Mouse (Mus musculus): ENCODE measurements around the gene Zfp78. TPM values are rescaled to one million over a fixed set of nuclear protein-coding genes. Genes with fewer than 3 reads are reported as not detected.

Zfp78 gene
- 5.7 and 7.1 TPM in 2 replicates for polyA plus RNA-seq (2015; fragmentation: Nextera tagmentation; extraction: Ambion mirVana)

GRCm38 (mm10) chr7:6363047-6363488, at the start of gene Zfp78:
TSS of gene Zfp78 (plus strand) at chr7:6363280.
- H3K4me3 ChIP-seq (ENCODE audit: low read length), result peak within 1 kb of the TSS; percentile 47
- no peaks in the 10 kb centered on the region for H3K36me3 ChIP-seq (ENCODE audit: control insufficient read depth, insufficient read depth, low read length)
- WGBS, result 0% methylated on average over 23 of the region's 23 CpGs
- peak within 1 kb of the TSS; percentile 72 for H3K9ac ChIP-seq (ENCODE audit: low read depth, low read length)
- H3K4me2 ChIP-seq (ENCODE audit: low read length), result peak within 1 kb of the TSS; percentile 81
- peaks cover 6% of the 10 kb centered on the region for H3K4me1 ChIP-seq (ENCODE audit: control insufficient read depth, insufficient read depth, low read depth, low read length)
- ATAC-seq, result peak; percentile 83
- H3K27me3 ChIP-seq (replicated peaks; ENCODE audit: control insufficient read depth, insufficient read depth, low read length), result no peaks in the 10 kb centered on the region
- H3K27ac ChIP-seq (ENCODE audit: low read depth, low read length), result peak within 1 kb of the TSS; percentile 93
- no peaks in the 10 kb centered on the region for H3K9me3 ChIP-seq (ENCODE audit: control insufficient read depth, low read length)

GRCm38 (mm10) chr7:6330458-6331232, 32.4 kb upstream of the Zfp78 start:
- peak overlapping the region; percentile 95 for H3K27ac ChIP-seq (ENCODE audit: low read depth, low read length)
- peaks cover 2% of the 10 kb centered on the region; the same call in 1 of the 2 replicates for H3K9me3 ChIP-seq (ENCODE audit: control insufficient read depth, low read length)
- peak overlapping the region; percentile 74 for H3K9ac ChIP-seq (ENCODE audit: low read depth, low read length)
- peak overlapping the region; percentile 76 for H3K4me2 ChIP-seq (ENCODE audit: low read length)
- WGBS, result 12% methylated on average over 23 of the region's 23 CpGs
- H3K4me3 ChIP-seq (ENCODE audit: low read length), result peak overlapping the region; percentile 64
- no peaks in the 10 kb centered on the region for H3K27me3 ChIP-seq (replicated peaks; ENCODE audit: control insufficient read depth, insufficient read depth, low read length)
- H3K36me3 ChIP-seq (ENCODE audit: control insufficient read depth, insufficient read depth, low read length), result peaks cover 4% of the 10 kb centered on the region; the same call in 1 of the 2 replicates
- peaks cover 10% of the 10 kb centered on the region for H3K4me1 ChIP-seq (ENCODE audit: control insufficient read depth, insufficient read depth, low read depth, low read length)
- peak; percentile 87 for ATAC-seq

- WGBS, result 5% methylated on average over 31 of the region's 31 CpGs
- H3K4me2 ChIP-seq (ENCODE audit: low read length), result peak within 1 kb of the TSS; percentile 76
- peak; percentile 96 for ATAC-seq
Measured at GRCm38 (mm10) chr7:6331233-6331956, 31.7 kb upstream of the Zfp78 start, which contains the start of gene Zfp583. TSS of gene Zfp583 (minus strand) at chr7:6331285.

GRCm38 (mm10) chr7:6339865-6340264, 23.2 kb upstream of the Zfp78 start:
- Histone ChIP-seq H3K9ac (ENCODE audit: low read depth, low read length) (no peak overlapping the region), H3K4me1 (ENCODE audit: control insufficient read depth, insufficient read depth, low read depth, low read length) (no peaks in the 10 kb centered on the region), H3K27me3 (replicated peaks; ENCODE audit: control insufficient read depth, insufficient read depth, low read length) (no peaks in the 10 kb centered on the region), H3K4me3 (ENCODE audit: low read length) (no peak overlapping the region), H3K27ac (ENCODE audit: low read depth, low read length) (no peak overlapping the region), H3K9me3 (ENCODE audit: control insufficient read depth, low read length) (no peaks in the 10 kb centered on the region), H3K4me2 (ENCODE audit: low read length) (no peak overlapping the region), H3K36me3 (ENCODE audit: control insufficient read depth, insufficient read depth, low read length) (no peaks in the 10 kb centered on the region)
- ATAC-seq, result no peak
- WGBS, result 82% methylated on average over 5 of the region's 5 CpGs

More at GRCm38 (mm10) chr7:6331233-6331956, 31.7 kb upstream of the Zfp78 start, which contains the start of gene Zfp583:
- Histone ChIP-seq H3K9ac (ENCODE audit: low read depth, low read length) (peak within 1 kb of the TSS; percentile 74), H3K4me1 (ENCODE audit: control insufficient read depth, insufficient read depth, low read depth, low read length) (peaks cover 10% of the 10 kb centered on the region), H3K27me3 (replicated peaks; ENCODE audit: control insufficient read depth, insufficient read depth, low read length) (no peaks in the 10 kb centered on the region), H3K27ac (ENCODE audit: low read depth, low read length) (peak within 1 kb of the TSS; percentile 95), H3K36me3 (ENCODE audit: control insufficient read depth, insufficient read depth, low read length) (peaks cover 4% of the 10 kb centered on the region; the same call in 1 of the 2 replicates), H3K9me3 (ENCODE audit: control insufficient read depth, low read length) (peaks cover 2% of the 10 kb centered on the region; the same call in 1 of the 2 replicates), H3K4me3 (ENCODE audit: low read length) (peak within 1 kb of the TSS; percentile 64)

- Histone ChIP-seq H3K9me3 (ENCODE audit: control insufficient read depth, low read length) (no peaks in the 10 kb centered on the region), H3K9ac (ENCODE audit: low read depth, low read length) (peak within 1 kb of the TSS; percentile 63), H3K4me3 (ENCODE audit: low read length) (peak within 1 kb of the TSS; percentile 49), H3K4me2 (ENCODE audit: low read length) (peak within 1 kb of the TSS; percentile 59), H3K27me3 (replicated peaks; ENCODE audit: control insufficient read depth, insufficient read depth, low read length) (no peaks in the 10 kb centered on the region), H3K36me3 (ENCODE audit: control insufficient read depth, insufficient read depth, low read length) (no peaks in the 10 kb centered on the region), H3K27ac (ENCODE audit: low read depth, low read length) (peak within 1 kb of the TSS; percentile 75), H3K4me1 (ENCODE audit: control insufficient read depth, insufficient read depth, low read depth, low read length) (no peaks in the 10 kb centered on the region)
- under 1% methylated on average over 26 of the region's 26 CpGs for WGBS
- peak; percentile 96 for ATAC-seq
Measured at GRCm38 (mm10) chr7:6343501-6344071, 19.5 kb upstream of the Zfp78 start, which contains the start of gene Gm3854. TSS of gene Gm3854 (plus strand) at chr7:6343759.

GRCm38 (mm10) chr7:6344124-6344523, 19.0 kb upstream of the Zfp78 start:
- Histone ChIP-seq H3K36me3 (ENCODE audit: control insufficient read depth, insufficient read depth, low read length) (no peaks in the 10 kb centered on the region), H3K9ac (ENCODE audit: low read depth, low read length) (peak overlapping the region; percentile 33), H3K4me1 (ENCODE audit: control insufficient read depth, insufficient read depth, low read depth, low read length) (no peaks in the 10 kb centered on the region), H3K4me2 (ENCODE audit: low read length) (peak overlapping the region; percentile 59), H3K27ac (ENCODE audit: low read depth, low read length) (peak overlapping the region; percentile 75; the same call in 1 of the 2 replicates), H3K4me3 (ENCODE audit: low read length) (peak overlapping the region; percentile 49), H3K27me3 (replicated peaks; ENCODE audit: control insufficient read depth, insufficient read depth, low read length) (no peaks in the 10 kb centered on the region), H3K9me3 (ENCODE audit: control insufficient read depth, low read length) (no peaks in the 10 kb centered on the region)
- WGBS, result 33% methylated on average over 10 of the region's 10 CpGs
- ATAC-seq, result peak; percentile 57

GRCm38 (mm10) chr7:6358121-6358520, 5.0 kb upstream of the Zfp78 start:
- Histone ChIP-seq H3K27ac (ENCODE audit: low read depth, low read length) (no peak overlapping the region), H3K4me1 (ENCODE audit: control insufficient read depth, insufficient read depth, low read depth, low read length) (no peaks in the 10 kb centered on the region), H3K4me2 (ENCODE audit: low read length) (no peak overlapping the region), H3K9me3 (ENCODE audit: control insufficient read depth, low read length) (no peaks in the 10 kb centered on the region), H3K36me3 (ENCODE audit: control insufficient read depth, insufficient read depth, low read length) (peaks cover 9% of the 10 kb centered on the region), H3K4me3 (ENCODE audit: low read length) (no peak overlapping the region), H3K9ac (ENCODE audit: low read depth, low read length) (no peak overlapping the region), H3K27me3 (replicated peaks; ENCODE audit: control insufficient read depth, insufficient read depth, low read length) (no peaks in the 10 kb centered on the region)
- no peak for ATAC-seq
- WGBS, result 66% methylated on average over 2 of the region's 2 CpGs

GRCm38 (mm10) chr7:6358937-6359590, 4.0 kb upstream of the Zfp78 start:
- no peak for ATAC-seq
- Histone ChIP-seq H3K4me2 (ENCODE audit: low read length) (no peak overlapping the region), H3K9me3 (ENCODE audit: control insufficient read depth, low read length) (no peaks in the 10 kb centered on the region), H3K4me3 (ENCODE audit: low read length) (no peak overlapping the region), H3K4me1 (ENCODE audit: control insufficient read depth, insufficient read depth, low read depth, low read length) (peaks cover 5% of the 10 kb centered on the region), H3K9ac (ENCODE audit: low read depth, low read length) (no peak overlapping the region), H3K27me3 (replicated peaks; ENCODE audit: control insufficient read depth, insufficient read depth, low read length) (no peaks in the 10 kb centered on the region), H3K27ac (ENCODE audit: low read depth, low read length) (no peak overlapping the region), H3K36me3 (ENCODE audit: control insufficient read depth, insufficient read depth, low read length) (peaks cover 4% of the 10 kb centered on the region)
- WGBS, result 56% methylated on average over 10 of the region's 10 CpGs
